Comparison of ENCODE assay signal across 16 mouse cellular contexts in the genomic region with DNA sequence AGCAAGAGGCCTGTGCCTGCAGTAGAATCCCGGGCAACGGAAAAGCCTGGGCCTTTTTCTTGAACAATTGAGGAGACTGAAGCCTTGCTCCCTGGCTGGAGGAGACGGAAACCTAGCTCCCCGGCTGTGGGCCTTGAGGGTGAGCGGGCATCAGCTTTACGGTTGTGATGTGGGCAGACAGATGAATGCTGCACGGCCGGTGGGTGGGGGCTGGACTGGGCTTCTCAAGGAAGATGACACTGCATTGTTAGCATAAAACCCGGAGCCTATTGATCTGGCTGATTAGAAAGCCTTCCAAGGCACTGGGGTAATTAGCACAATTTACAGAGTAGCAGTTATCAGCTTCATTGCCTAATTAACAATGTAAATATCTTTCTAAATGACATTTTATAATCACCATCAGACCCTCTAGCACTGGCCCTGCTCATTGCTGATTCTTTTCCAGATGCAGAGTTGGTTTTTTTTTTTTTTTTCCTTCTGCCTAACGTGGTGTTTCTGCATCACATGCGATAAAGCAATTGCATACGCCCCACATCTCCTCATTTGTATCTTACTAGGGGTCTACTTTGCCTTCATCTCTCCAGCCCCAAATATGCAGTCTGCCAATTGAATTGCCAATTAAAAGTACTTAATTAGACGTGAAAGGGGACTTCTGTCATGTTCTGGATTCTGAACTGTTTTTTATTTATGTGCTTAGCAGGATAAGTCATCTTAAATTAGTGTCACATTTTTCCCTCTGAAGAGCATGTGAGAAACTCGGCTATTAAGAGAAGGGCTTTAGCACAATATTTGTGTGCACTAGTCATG. TPM values are rescaled to one million over a fixed set of nuclear protein-coding genes. Genes with fewer than 3 reads are reported as not detected.
DNase-seq lines count a peak whose midpoint lies in the region; ATAC-seq and TF ChIP-seq lines count a peak whose summit lies in the region.
"Had no signal": no experiment of that assay in that cellular context is flagged by ENCODE, and none has a peak within 500 bp of the region (broad histone marks: within the 10 kb centered on the region; RNA-seq: fewer than 3 reads in every experiment).

No protein-coding gene starts in this region.

- H3K4me2 ChIP-seq in forebrain, embryonic 13.5 days = peak overlapping the region; percentile 23
- no peak overlapping the region for H3K4me2 ChIP-seq in hindbrain, embryonic 15.5 days
- H3K4me2 ChIP-seq in midbrain, postnatal 0 days (ENCODE audit: low read depth, low read length, poor library complexity, severe bottlenecking) = no peak overlapping the region
- H3K4me2 ChIP-seq: intestine, embryonic 15.5 days; liver, embryonic 12.5 days; stomach, embryonic 15.5 days had no signal

- H3K9me3 ChIP-seq in forebrain, embryonic 13.5 days (replicated peaks) = no peaks in the 10 kb centered on the region
- no peaks in the 10 kb centered on the region for H3K9me3 ChIP-seq in hindbrain, embryonic 15.5 days
- H3K9me3 ChIP-seq in midbrain, postnatal 0 days (ENCODE audit: low read length) = no peaks in the 10 kb centered on the region
- H3K9me3 ChIP-seq: intestine, embryonic 15.5 days; liver, embryonic 12.5 days; stomach, embryonic 15.5 days had no signal

- peak; percentile 57 for ATAC-seq in forebrain, embryonic 13.5 days
- ATAC-seq in hindbrain, embryonic 15.5 days (ENCODE audit: low FRiP score, low read depth) = peak; percentile 57; the same call in 1 of the 2 replicates
- no peak for ATAC-seq in midbrain, postnatal 0 days (ENCODE audit: low FRiP score)
- ATAC-seq: intestine, embryonic 15.5 days; liver, embryonic 12.5 days had no signal

- H3K9ac ChIP-seq in forebrain, embryonic 13.5 days = peak overlapping the region; percentile 47
- H3K9ac ChIP-seq in hindbrain, embryonic 15.5 days = no peak overlapping the region
- H3K9ac ChIP-seq in midbrain, postnatal 0 days (replicated peaks; ENCODE audit: low read length, poor library complexity, severe bottlenecking) = no peak overlapping the region; the same call in 1 of the 2 replicates
- H3K9ac ChIP-seq: intestine, embryonic 15.5 days; liver, embryonic 12.5 days; stomach, embryonic 15.5 days had no signal

- peak overlapping the region; percentile 91 for H3K27ac ChIP-seq in forebrain, embryonic 13.5 days
- H3K27ac ChIP-seq in hindbrain, embryonic 15.5 days (replicated peaks) = peak overlapping the region; percentile 72
- H3K27ac ChIP-seq in midbrain, postnatal 0 days (ENCODE audit: low read depth, low read length) = peak overlapping the region; percentile 67
- H3K27ac ChIP-seq: intestine, embryonic 15.5 days; liver, embryonic 12.5 days; stomach, embryonic 15.5 days had no signal

- no peak overlapping the region for H3K4me3 ChIP-seq in forebrain, embryonic 13.5 days
- H3K4me3 ChIP-seq in hindbrain, embryonic 15.5 days = no peak overlapping the region
- no peak overlapping the region for H3K4me3 ChIP-seq in midbrain, postnatal 0 days (ENCODE audit: low read depth, low read length)
- H3K4me3 ChIP-seq: intestine, embryonic 15.5 days; liver, embryonic 12.5 days; stomach, embryonic 15.5 days had no signal

- peak; percentile 43 for DNase-seq in MN1 (ENCODE audit: low spot score)
- DNase-seq in midbrain, postnatal 0 days (ENCODE audit: low spot score) = peak; percentile 64
- DNase-seq in spleen, postnatal 4 days (ENCODE audit: low spot score in 2 of 2) = no peak
- no peak for DNase-seq in kidney, adult 18-20 months
- DNase-seq in right cerebral cortex, postnatal 36 days (ENCODE audit: low spot score in 2 of 2) = no peak
- DNase-seq: adrenal gland, postnatal 25 days; kidney, postnatal 10 days; layer of hippocampus, adult 9-11 months; lung, postnatal 14 days; right cerebral cortex, postnatal 4 days; thymus, postnatal 4 days had no signal

- 9% methylated on average over 14 of the region's 14 CpGs for WGBS in forebrain, embryonic 13.5 days
- WGBS in hindbrain, embryonic 15.5 days = 23% methylated on average over 14 of the region's 14 CpGs
- 29% methylated on average over 14 of the region's 14 CpGs for WGBS in midbrain, postnatal 0 days

- H3K36me3 ChIP-seq in forebrain, embryonic 13.5 days (ENCODE audit: poor library complexity, severe bottlenecking) = no peaks in the 10 kb centered on the region
- H3K36me3 ChIP-seq in hindbrain, embryonic 15.5 days = no peaks in the 10 kb centered on the region
- no peaks in the 10 kb centered on the region for H3K36me3 ChIP-seq in midbrain, postnatal 0 days (ENCODE audit: insufficient read depth, low read length)
- H3K36me3 ChIP-seq: intestine, embryonic 15.5 days; liver, embryonic 12.5 days; stomach, embryonic 15.5 days had no signal

- no peaks in the 10 kb centered on the region for H3K27me3 ChIP-seq in forebrain, embryonic 13.5 days
- no peaks in the 10 kb centered on the region for H3K27me3 ChIP-seq in hindbrain, embryonic 15.5 days
- no peaks in the 10 kb centered on the region for H3K27me3 ChIP-seq in midbrain, postnatal 0 days (ENCODE audit: insufficient read depth, low read length)
- H3K27me3 ChIP-seq: intestine, embryonic 15.5 days; stomach, embryonic 15.5 days had no signal

- H3K4me1 ChIP-seq in forebrain, embryonic 13.5 days = peaks cover 77% of the 10 kb centered on the region
- H3K4me1 ChIP-seq in hindbrain, embryonic 15.5 days (replicated peaks) = peaks cover 50% of the 10 kb centered on the region
- H3K4me1 ChIP-seq in midbrain, postnatal 0 days (ENCODE audit: insufficient read depth, low read length) = 0 out of 2 replicates have a peak, but pooled peaks cover 4% of the 10 kb centered on the region
- H3K4me1 ChIP-seq: stomach, embryonic 15.5 days had no signal

- no peak for TF ChIP-seq CTCF in midbrain, postnatal 0 days (IDR thresholded peaks at IDR 0.05)

RNA-seq across cellular contexts. Expression of gene Lyrm9, which starts 10.2 kb away (rescaled TPM):
- polyA plus RNA-seq in forebrain, embryonic 13.5 days (2015; fragmentation: Nextera tagmentation; extraction: Ambion mirVana) = 24.2 and 25.2 TPM in 2 replicates
- polyA plus RNA-seq in hindbrain, embryonic 15.5 days (2015; fragmentation: Nextera tagmentation; extraction: Ambion mirVana) = 34.5 and 39.2 TPM in 2 replicates
- total RNA-seq in midbrain, postnatal 0 days (2014; rRNA removed) = 24.7 and 30.2 TPM in 2 replicates
- 49.4 and 51.4 TPM in 2 replicates for polyA plus RNA-seq in midbrain, postnatal 0 days (2015; fragmentation: Nextera tagmentation; extraction: Ambion mirVana)

Comparison
In these comparisons a context has a peak if more than half of its experiments do, and no peak if none do; other contexts are left out.
1. DNase-seq: peak in MN1 (single experiment) and midbrain, postnatal 0 days (single experiment); none in spleen, postnatal 4 days (0 of 2), kidney, adult 18-20 months (single experiment) and right cerebral cortex, postnatal 36 days (0 of 2).
2. Peak in every context shown above with its lines, with median percentiles within 50 percentile points of each other: H3K27ac ChIP-seq.